In the genomic region with DNA sequence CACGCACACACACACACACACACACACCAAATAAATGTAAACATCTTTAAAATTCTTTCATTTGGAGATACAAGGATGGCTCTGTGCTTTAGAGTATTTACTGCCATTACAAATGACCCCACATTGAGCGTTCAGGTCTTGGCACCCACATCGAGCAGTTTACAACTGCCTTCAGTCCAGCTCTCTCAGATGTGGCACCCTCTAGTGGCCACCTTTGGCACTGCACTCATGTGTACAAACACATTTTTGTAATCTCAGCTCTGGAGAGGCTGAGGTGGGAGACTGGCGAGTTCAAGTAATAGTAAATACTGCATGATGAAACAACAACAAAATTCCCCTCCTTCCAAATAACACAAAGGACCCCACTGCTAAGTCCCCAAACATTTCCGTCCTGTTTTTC, we compare ENCODE assay signal across 9 mouse cellular contexts.
DNase-seq lines count a peak whose midpoint lies in the region; ATAC-seq and TF ChIP-seq lines count a peak whose summit lies in the region.
"Had no signal": no experiment of that assay in that cellular context is flagged by ENCODE, and none has a peak within 500 bp of the region (broad histone marks: within the 10 kb centered on the region; RNA-seq: fewer than 3 reads in every experiment).

No protein-coding gene starts in this region.

- peak; percentile 88 for TF ChIP-seq CTCF in testis, adult 2 months (IDR thresholded peaks at IDR 0.05; ENCODE audit: control insufficient read depth, insufficient read depth, insufficient replicate concordance, low read depth, low read length)

- TF ChIP-seq POLR2A in testis, adult 2 months (IDR thresholded peaks at IDR 0.05; ENCODE audit: control insufficient read depth, low read depth, low read length): no peak

- peak; percentile 46 for DNase-seq in gastrocnemius, postnatal 10 days
- no peak for DNase-seq in gastrocnemius, postnatal 36 days
- peak; percentile 29 for DNase-seq in right cerebral cortex, postnatal 4 days
- no peak for DNase-seq in right cerebral cortex, postnatal 10 days (ENCODE audit: low spot score in 2 of 2)
- DNase-seq in embryonic facial prominence, embryonic 10.5 days (ENCODE audit: low spot score): peak; percentile 29
- no peak for DNase-seq in forebrain, embryonic 14.5 days (ENCODE audit: low spot score)
- DNase-seq in ovary, postnatal 10 days (ENCODE audit: low spot score): no peak

- H3K36me3 ChIP-seq in embryonic facial prominence, embryonic 10.5 days (replicated peaks): no peaks in the 10 kb centered on the region
- H3K36me3 ChIP-seq in testis, adult 2 months (ENCODE audit: control insufficient read depth, insufficient read depth, low read length): no peaks in the 10 kb centered on the region
- H3K36me3 ChIP-seq in forebrain, embryonic 14.5 days (ENCODE audit: control insufficient read depth, insufficient read depth, low read length): no peaks in the 10 kb centered on the region
- H3K36me3 ChIP-seq: midbrain, embryonic 12.5 days had no signal

- no peak overlapping the region for H3K4me3 ChIP-seq in embryonic facial prominence, embryonic 10.5 days
- no peak overlapping the region for H3K4me3 ChIP-seq in testis, adult 2 months (ENCODE audit: control insufficient read depth, low read depth, low read length)
- no peak overlapping the region for H3K4me3 ChIP-seq in forebrain, embryonic 14.5 days (ENCODE audit: low read depth, low read length)
- H3K4me3 ChIP-seq: midbrain, embryonic 12.5 days had no signal

- H3K27ac ChIP-seq in embryonic facial prominence, embryonic 10.5 days (replicated peaks): no peak overlapping the region
- no peak overlapping the region for H3K27ac ChIP-seq in testis, adult 2 months (ENCODE audit: control insufficient read depth, insufficient read depth, low read depth, low read length)
- no peak overlapping the region for H3K27ac ChIP-seq in forebrain, embryonic 14.5 days (ENCODE audit: low read depth, low read length)
- H3K27ac ChIP-seq: midbrain, embryonic 12.5 days had no signal

- H3K9ac ChIP-seq in forebrain, embryonic 14.5 days (ENCODE audit: low read length): no peak overlapping the region
- H3K9ac ChIP-seq: midbrain, embryonic 12.5 days had no signal

- no peak for ATAC-seq in forebrain, embryonic 14.5 days

- H3K9me3 ChIP-seq in embryonic facial prominence, embryonic 10.5 days: no peaks in the 10 kb centered on the region
- H3K9me3 ChIP-seq in forebrain, embryonic 14.5 days (replicated peaks; ENCODE audit: control insufficient read depth, low read length): no peaks in the 10 kb centered on the region
- H3K9me3 ChIP-seq: midbrain, embryonic 12.5 days had no signal

- H3K27me3 ChIP-seq in embryonic facial prominence, embryonic 10.5 days (replicated peaks; ENCODE audit: low read depth, poor library complexity, severe bottlenecking): no peaks in the 10 kb centered on the region
- H3K27me3 ChIP-seq in testis, adult 2 months (ENCODE audit: control insufficient read depth, insufficient read depth, low read length): no peaks in the 10 kb centered on the region
- no peaks in the 10 kb centered on the region for H3K27me3 ChIP-seq in forebrain, embryonic 14.5 days (replicated peaks; ENCODE audit: control insufficient read depth, insufficient read depth, low read length)
- H3K27me3 ChIP-seq: midbrain, embryonic 12.5 days had no signal

- no peak overlapping the region for H3K4me2 ChIP-seq in forebrain, embryonic 14.5 days (ENCODE audit: low read length)
- H3K4me2 ChIP-seq: midbrain, embryonic 12.5 days had no signal

- 83% methylated on average over 5 of the region's 5 CpGs for WGBS in embryonic facial prominence, embryonic 10.5 days
- WGBS in forebrain, embryonic 14.5 days: 87% methylated on average over 5 of the region's 5 CpGs

- H3K4me1 ChIP-seq in embryonic facial prominence, embryonic 10.5 days: no peaks in the 10 kb centered on the region
- H3K4me1 ChIP-seq in testis, adult 2 months (ENCODE audit: control insufficient read depth, insufficient read depth, low read length): no peaks in the 10 kb centered on the region; the same call in 1 of the 2 replicates
- H3K4me1 ChIP-seq in forebrain, embryonic 14.5 days (ENCODE audit: control insufficient read depth, insufficient read depth, low read length): no peaks in the 10 kb centered on the region
- H3K4me1 ChIP-seq: midbrain, embryonic 12.5 days had no signal

- intact Hi-C loops in gastrocnemius, postnatal 36 days (cut with DNase I): no loop called here

Comparison
In these comparisons a context has a peak if more than half of its experiments do, and no peak if none do; other contexts are left out.
1. DNase-seq: peak in gastrocnemius, postnatal 10 days (single experiment), right cerebral cortex, postnatal 4 days (single experiment) and embryonic facial prominence, embryonic 10.5 days (single experiment); none in gastrocnemius, postnatal 36 days (0 of 2), right cerebral cortex, postnatal 10 days (0 of 2), forebrain, embryonic 14.5 days (single experiment) and ovary, postnatal 10 days (single experiment).